Mouse (Mus musculus) limb, embryonic 11.5 days (tissue): ENCODE results near the gene Dph6. TPM values are rescaled to one million over a fixed set of nuclear protein-coding genes. Genes with fewer than 3 reads are reported as not detected.

Experiments used
- ATAC-seq: fragments of 200-750 bp; cut with Nextera tagmentation; 2 replicates; pipeline ENCODE4 v1.8.0; 2017; ENCODE audit warnings: low read depth; ENCODE audit not compliant: insufficient number of reproducible peaks, low FRiP score, low TSS enrichment
- DNase-seq: peaks from one replicate; pipeline ENCODE4 v3.0.0-alpha.2; 2015; ENCODE audit warnings: low spot score
- H3K27ac ChIP-seq: fragments of 300-500 bp; sonication (generic); replicated peaks from 2 replicates; pipeline ENCODE4 v1.5.1; 2014; ENCODE audit warnings: low read depth, mild to moderate bottlenecking, low read length
- H3K27me3 ChIP-seq: fragments of 300-500 bp; sonication (generic); 2 replicates; pipeline ENCODE4 v1.6.1; 2014; ENCODE audit warnings: mild to moderate bottlenecking, low read length, mixed read lengths; ENCODE audit not compliant: control insufficient read depth, insufficient read depth
- H3K36me3 ChIP-seq: fragments of 300-500 bp; sonication (generic); 2 replicates; pipeline ENCODE4 v1.6.1; 2014; ENCODE audit warnings: mild to moderate bottlenecking, low read length, moderate library complexity, mixed read lengths; ENCODE audit not compliant: control insufficient read depth, insufficient read depth
- H3K4me1 ChIP-seq: fragments of 300-500 bp; sonication (generic); 2 replicates; pipeline ENCODE4 v1.6.1; 2014; ENCODE audit warnings: low read length, mixed read lengths; ENCODE audit not compliant: control insufficient read depth, insufficient read depth
- H3K4me2 ChIP-seq: fragments of 300-500 bp; sonication (generic); 2 replicates; pipeline ENCODE4 v1.6.1; 2014; ENCODE audit warnings: low read depth, mild to moderate bottlenecking, moderate library complexity; ENCODE audit not compliant: severe bottlenecking
- H3K4me3 ChIP-seq: fragments of 300-500 bp; sonication (generic); 2 replicates; pipeline ENCODE4 v1.5.1; 2014; ENCODE audit warnings: low read depth, low read length
- H3K9ac ChIP-seq: fragments of 300-500 bp; sonication (generic); 2 replicates; pipeline ENCODE4 v1.6.1; 2014; ENCODE audit warnings: mild to moderate bottlenecking, low read length
- H3K9me3 ChIP-seq: fragments of 300-500 bp; sonication (generic); 2 replicates; pipeline ENCODE4 v1.6.1; 2016; ENCODE audit warnings: low read length; ENCODE audit not compliant: control insufficient read depth
- WGBS: fragments of 180-500 bp; shearing (Covaris S2); extraction: QIAGEN DNeasy Blood & Tissue Kit; methylation state at CpG from one replicate; pipeline ENCODE4 v1.1.7; 2014; 5-methylcytosine and 5-hydroxymethylcytosine counted together
- polyA plus RNA-seq: library from polyadenylated mRNA; unstranded; fragments of >200 nt; fragmentation: Nextera tagmentation; extraction: Ambion mirVana; gene quantifications from 2 replicates; pipeline ENCODE4 v1.2.1, GENCODE M21; 2014

Dph6 gene
- polyA plus RNA-seq, 1 experiment from 2014 or later, result 24.3 TPM

DNA sequence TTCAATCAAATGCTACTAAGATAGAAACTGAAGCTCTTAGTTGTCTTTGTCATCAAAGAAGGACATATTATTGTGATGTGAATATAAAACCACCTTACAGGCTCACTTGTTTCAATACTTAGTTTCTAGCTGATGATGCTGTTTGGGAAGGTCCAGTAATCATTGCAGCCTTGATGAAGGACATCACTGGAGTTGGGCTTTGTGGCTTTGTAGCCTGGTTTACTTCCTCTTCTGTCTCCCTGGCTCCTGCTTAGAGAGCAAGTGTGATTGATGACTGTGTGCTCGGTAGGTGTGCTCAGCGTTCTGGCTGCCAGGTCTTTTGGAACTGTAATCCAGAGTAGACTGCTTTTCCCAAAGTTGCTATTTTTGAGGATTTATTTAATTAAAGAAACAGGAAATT is 55.0 kb downstream of the Dph6 start:
- ATAC-seq (no peak), DNase-seq (no peak)
- H3K4me1 ChIP-seq, result no peaks in the 10 kb centered on the region
- H3K27me3 ChIP-seq, result no peaks in the 10 kb centered on the region
- no peak overlapping the region for H3K27ac ChIP-seq
- H3K9ac ChIP-seq, result no peak overlapping the region
- H3K4me2 ChIP-seq, result no peak overlapping the region
- H3K36me3 ChIP-seq, result no peaks in the 10 kb centered on the region
- no peak overlapping the region for H3K4me3 ChIP-seq
- 23% methylated on average over 2 of the region's 2 CpGs for WGBS
- H3K9me3 ChIP-seq, result no peaks in the 10 kb centered on the region

DNA sequence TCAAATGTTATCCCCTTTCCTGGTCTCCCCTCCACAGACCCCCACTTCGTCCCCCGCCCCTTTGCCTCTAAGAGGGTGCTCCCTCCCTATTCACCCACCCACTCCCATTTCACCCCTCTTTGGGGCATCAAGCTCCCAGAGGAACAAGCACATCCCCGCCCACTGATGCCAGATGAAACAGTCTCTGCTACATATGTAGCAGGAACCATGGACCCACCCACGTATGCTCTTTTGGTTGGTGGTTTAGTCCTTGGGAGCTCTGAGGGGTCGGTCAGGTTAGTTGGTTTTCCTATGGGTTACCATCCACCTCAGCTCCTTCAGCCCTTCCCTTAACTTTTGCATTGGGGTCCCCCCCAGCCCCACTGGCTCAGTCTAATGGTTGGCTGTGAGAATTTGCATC is 61.4 kb downstream of the Dph6 start:
- H3K4me2 ChIP-seq, result no peak overlapping the region
- DNase-seq (no peak), ATAC-seq (no peak)
- no peaks in the 10 kb centered on the region for H3K9me3 ChIP-seq
- no peak overlapping the region for H3K9ac ChIP-seq
- no peaks in the 10 kb centered on the region for H3K27me3 ChIP-seq
- no peak overlapping the region for H3K4me3 ChIP-seq
- H3K36me3 ChIP-seq, result no peaks in the 10 kb centered on the region
- H3K27ac ChIP-seq, result no peak overlapping the region
- 95% methylated on average over 5 of the region's 5 CpGs for WGBS
- H3K4me1 ChIP-seq, result no peaks in the 10 kb centered on the region

DNA sequence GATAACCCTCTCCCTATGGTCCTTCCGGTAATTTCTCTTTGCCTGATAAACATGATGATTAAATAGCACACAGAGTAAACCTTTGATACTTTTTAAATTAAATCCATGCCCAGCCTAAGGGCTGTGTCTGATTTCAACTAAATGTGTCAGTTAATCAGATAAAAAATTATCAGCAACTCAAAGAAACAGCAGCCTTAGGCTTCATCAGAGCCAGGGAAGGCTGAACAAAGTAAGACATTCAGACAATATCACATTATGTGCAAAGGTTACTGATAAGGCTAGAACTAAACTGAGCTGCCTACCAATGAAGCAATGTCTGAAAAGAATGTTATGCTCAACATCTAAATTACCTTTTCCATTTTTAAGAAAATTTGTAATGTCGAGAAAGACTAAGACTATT is 74.0 kb downstream of the Dph6 start:
- H3K36me3 ChIP-seq, result no peaks in the 10 kb centered on the region
- H3K27me3 ChIP-seq, result no peaks in the 10 kb centered on the region
- H3K9ac ChIP-seq, result no peak overlapping the region
- no peak overlapping the region for H3K4me3 ChIP-seq
- no peaks in the 10 kb centered on the region for H3K9me3 ChIP-seq
- no peak overlapping the region for H3K27ac ChIP-seq
- ATAC-seq (no peak), DNase-seq (no peak)
- H3K4me1 ChIP-seq, result no peaks in the 10 kb centered on the region
- no peak overlapping the region for H3K4me2 ChIP-seq
- 85% methylated on average over 2 of the region's 2 CpGs for WGBS

DNA sequence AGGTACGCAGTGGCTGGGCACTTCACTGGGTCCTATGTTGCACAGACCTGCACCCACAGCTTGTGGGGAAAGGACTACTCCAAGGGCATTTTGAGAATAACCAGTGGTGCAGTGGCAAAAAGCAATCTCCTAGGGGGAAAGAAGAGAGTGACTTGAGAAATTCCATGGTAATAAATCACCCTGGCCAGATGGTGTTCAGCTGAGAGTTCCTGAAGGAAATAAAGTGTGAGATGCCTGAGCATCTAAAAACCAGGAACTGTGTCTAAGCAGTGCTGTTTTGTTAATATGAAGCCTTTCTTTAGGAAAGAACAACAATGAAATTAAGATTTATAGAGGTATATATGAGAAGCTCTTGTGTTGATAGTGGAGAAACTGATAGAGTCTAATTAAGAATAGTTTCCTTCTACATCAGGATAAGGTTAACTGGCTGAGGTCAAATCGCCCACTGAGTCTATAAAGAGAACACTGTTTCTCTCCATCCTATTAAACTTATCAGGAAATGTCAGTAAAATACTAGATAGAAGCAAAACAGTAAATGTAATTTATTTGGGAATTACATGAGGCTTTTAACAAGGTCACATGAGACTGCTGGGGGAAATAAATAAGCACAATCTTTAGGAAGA is 111.7 kb downstream of the Dph6 start:
- no peak overlapping the region for H3K27ac ChIP-seq
- ATAC-seq (no peak), DNase-seq (no peak)
- no peaks in the 10 kb centered on the region for H3K27me3 ChIP-seq
- 42% methylated on average over 2 of the region's 2 CpGs for WGBS
- H3K9me3 ChIP-seq, result no peaks in the 10 kb centered on the region
- H3K9ac ChIP-seq, result no peak overlapping the region
- no peaks in the 10 kb centered on the region for H3K36me3 ChIP-seq
- H3K4me3 ChIP-seq, result no peak overlapping the region
- peaks cover 3% of the 10 kb centered on the region; the same call in 1 of the 2 replicates for H3K4me1 ChIP-seq
- H3K4me2 ChIP-seq, result no peak overlapping the region

DNA sequence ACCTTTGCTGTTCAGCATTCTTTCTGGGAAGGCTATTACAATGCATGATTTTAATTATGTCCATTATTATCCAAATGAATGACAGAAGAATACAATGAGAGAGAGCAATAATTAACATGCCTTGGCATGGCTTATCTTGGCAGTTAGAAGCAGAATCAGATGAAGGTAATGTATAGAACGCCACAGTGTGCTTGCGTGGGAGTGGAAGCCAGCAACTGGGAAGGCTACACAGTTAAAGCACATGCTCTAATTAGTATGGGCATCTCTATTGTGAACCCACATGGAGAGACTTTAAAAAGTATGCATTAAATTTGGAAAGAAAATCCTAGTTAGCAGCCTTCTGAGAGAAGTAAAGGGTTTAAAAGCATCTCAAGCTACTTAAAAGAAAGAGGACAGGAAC is 112.4 kb downstream of the Dph6 start:
- Histone ChIP-seq H3K9me3 (no peaks in the 10 kb centered on the region), H3K9ac (no peak overlapping the region), H3K27me3 (no peaks in the 10 kb centered on the region), H3K36me3 (no peaks in the 10 kb centered on the region), H3K4me2 (no peak overlapping the region), H3K4me1 (peaks cover 3% of the 10 kb centered on the region; the same call in 1 of the 2 replicates), H3K27ac (no peak overlapping the region), H3K4me3 (no peak overlapping the region)
- 49% methylated on average over 2 of the region's 2 CpGs for WGBS
- DNase-seq (no peak), ATAC-seq (no peak)

DNA sequence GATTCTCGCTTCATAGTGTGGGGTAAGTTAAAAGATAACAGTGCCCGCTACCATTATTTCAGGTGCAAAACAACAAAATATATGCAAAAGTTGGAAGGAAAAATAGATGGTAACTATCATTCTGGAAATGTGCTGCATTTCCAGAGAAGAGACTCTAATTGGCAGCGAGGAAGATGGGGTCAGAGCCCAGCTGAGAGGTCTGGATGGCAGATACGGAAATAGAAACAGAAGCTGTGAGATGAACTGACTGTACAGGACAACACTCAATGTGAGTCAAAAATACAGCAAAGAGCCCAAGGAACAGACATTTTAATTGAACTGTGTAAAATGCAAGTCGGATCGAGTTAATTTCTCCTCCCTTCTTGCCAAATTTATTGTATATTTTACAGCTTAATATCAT is 114.3 kb downstream of the Dph6 start:
- no peak for ATAC-seq
- DNase-seq, result no peak
- Histone ChIP-seq H3K27ac (no peak overlapping the region), H3K9ac (no peak overlapping the region), H3K36me3 (no peaks in the 10 kb centered on the region), H3K27me3 (no peaks in the 10 kb centered on the region), H3K9me3 (no peaks in the 10 kb centered on the region), H3K4me2 (no peak overlapping the region), H3K4me1 (peaks cover 3% of the 10 kb centered on the region; the same call in 1 of the 2 replicates), H3K4me3 (no peak overlapping the region)
- 91% methylated on average over 6 of the region's 6 CpGs for WGBS

DNA sequence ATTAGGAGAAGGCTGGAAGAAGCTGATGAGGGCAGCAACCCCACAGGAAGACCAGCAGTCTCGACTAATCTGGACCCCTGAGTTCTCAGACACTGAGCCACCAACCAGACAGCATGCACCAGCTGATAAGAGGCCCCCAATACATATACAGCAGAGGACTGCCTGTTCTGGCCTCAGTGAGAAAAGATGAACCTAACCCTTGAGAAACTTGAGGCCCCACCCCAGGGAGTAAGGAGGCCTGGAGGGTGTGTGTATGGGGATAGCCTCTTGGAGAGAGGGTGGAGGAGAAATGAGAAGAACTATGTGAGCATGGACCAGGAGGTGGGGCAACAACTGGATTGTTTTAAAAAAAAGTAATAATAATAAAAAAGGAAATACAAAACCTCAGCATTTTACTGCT is 118.7 kb downstream of the Dph6 start:
- no peak for ATAC-seq
- Histone ChIP-seq H3K4me2 (no peak overlapping the region), H3K27me3 (no peaks in the 10 kb centered on the region; the same call in 1 of the 2 replicates), H3K4me1 (no peaks in the 10 kb centered on the region), H3K27ac (no peak overlapping the region), H3K9ac (no peak overlapping the region), H3K9me3 (no peaks in the 10 kb centered on the region), H3K4me3 (no peak overlapping the region), H3K36me3 (no peaks in the 10 kb centered on the region)
- no peak for DNase-seq
- 50% methylated on average over 1 of the region's 1 CpGs for WGBS

DNA sequence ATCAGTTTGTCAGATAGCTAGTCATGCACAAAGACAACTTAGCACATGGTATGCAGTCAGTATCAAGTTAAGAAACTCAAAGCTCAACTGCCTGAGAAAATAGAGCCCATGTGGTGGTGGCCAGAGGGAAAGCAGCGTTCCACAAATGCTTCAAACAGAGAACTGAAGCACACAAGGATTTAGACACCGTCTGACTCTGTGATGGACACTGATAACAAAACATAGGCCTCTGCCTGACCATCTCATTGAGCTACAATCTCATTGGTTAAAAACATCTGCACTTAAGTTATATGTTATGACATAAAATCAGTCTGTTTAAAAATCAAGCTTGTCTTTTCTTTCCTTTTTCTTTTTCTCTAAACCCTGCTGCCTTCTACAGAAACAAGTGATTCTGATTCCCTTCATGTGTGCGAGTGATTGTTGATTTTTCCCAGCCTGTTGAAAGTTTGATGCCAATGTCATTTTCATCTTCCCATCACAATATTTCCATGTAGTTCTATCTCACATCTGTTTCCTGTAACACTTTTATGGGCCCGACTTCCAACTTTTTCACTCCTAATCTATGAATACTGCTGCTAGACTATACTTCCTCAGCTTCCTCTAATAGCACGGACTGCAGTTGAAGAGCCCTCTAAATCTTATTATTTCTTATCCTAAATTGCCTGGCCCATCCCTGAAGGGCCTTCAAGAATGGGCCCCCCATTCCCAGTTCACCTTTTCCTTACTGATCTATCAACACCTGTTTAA is 123.6 kb downstream of the Dph6 start:
- no peaks in the 10 kb centered on the region; the same call in 1 of the 2 replicates for H3K27me3 ChIP-seq

More for the DNA sequence above, 123.6 kb downstream of the Dph6 start:
- no peak overlapping the region for H3K9ac ChIP-seq
- no peak overlapping the region for H3K4me2 ChIP-seq
- no peak for DNase-seq
- H3K27ac ChIP-seq, result no peak overlapping the region
- H3K9me3 ChIP-seq, result no peaks in the 10 kb centered on the region
- ATAC-seq, result no peak
- no peaks in the 10 kb centered on the region for H3K4me1 ChIP-seq
- H3K4me3 ChIP-seq, result no peak overlapping the region
- WGBS, result 82% methylated on average over 5 of the region's 5 CpGs
- H3K36me3 ChIP-seq, result no peaks in the 10 kb centered on the region
